Mouse (Mus musculus): ENCODE measurements around the gene Col25a1. TPM values are rescaled to one million over a fixed set of nuclear protein-coding genes. Genes with fewer than 3 reads are reported as not detected.

Col25a1 gene
- total and polyA plus RNA-seq, 2 experiments from 2014 or later = 10.6 to 28.0 TPM

DNA sequence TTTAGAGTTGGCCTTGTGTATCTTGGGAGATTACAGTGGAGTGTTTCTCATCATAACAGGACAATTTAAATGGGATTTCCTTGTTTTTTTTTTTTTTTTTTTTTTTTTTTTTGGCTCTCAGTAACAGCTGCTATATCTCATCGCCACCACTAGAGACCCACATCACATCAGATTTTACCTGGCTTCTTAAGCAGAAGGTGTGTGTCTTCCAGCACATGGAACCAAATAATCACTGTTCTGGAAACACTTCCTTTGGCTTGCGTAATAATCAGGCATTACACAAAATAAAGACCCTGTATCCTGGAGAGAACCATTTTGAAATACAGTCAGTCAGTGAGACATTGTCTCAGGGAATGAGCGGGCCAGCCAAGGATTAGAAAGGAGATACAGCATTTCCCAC is 53.8 kb downstream of the Col25a1 start:
- no peak overlapping the region for H3K4me2 ChIP-seq (ENCODE audit: low read depth, low read length, poor library complexity, severe bottlenecking)
- H3K27me3 ChIP-seq (ENCODE audit: insufficient read depth, low read length) = no peaks in the 10 kb centered on the region
- no peak overlapping the region for H3K4me3 ChIP-seq (ENCODE audit: low read depth, low read length)
- no peak overlapping the region for H3K9ac ChIP-seq (replicated peaks; ENCODE audit: low read length, poor library complexity, severe bottlenecking)
- peak; percentile 78 for TF ChIP-seq CTCF (IDR thresholded peaks at IDR 0.05)
- no peaks in the 10 kb centered on the region for H3K36me3 ChIP-seq (ENCODE audit: insufficient read depth, low read length)
- ATAC-seq (ENCODE audit: low FRiP score) (no peak), DNase-seq (ENCODE audit: low spot score) (peak; percentile 54)
- no peaks in the 10 kb centered on the region for H3K9me3 ChIP-seq (ENCODE audit: low read length)
- WGBS = 54% methylated on average over 3 of the region's 3 CpGs
- no peaks in the 10 kb centered on the region for H3K4me1 ChIP-seq (ENCODE audit: insufficient read depth, low read length)
- no peak overlapping the region for H3K27ac ChIP-seq (ENCODE audit: low read depth, low read length)

DNA sequence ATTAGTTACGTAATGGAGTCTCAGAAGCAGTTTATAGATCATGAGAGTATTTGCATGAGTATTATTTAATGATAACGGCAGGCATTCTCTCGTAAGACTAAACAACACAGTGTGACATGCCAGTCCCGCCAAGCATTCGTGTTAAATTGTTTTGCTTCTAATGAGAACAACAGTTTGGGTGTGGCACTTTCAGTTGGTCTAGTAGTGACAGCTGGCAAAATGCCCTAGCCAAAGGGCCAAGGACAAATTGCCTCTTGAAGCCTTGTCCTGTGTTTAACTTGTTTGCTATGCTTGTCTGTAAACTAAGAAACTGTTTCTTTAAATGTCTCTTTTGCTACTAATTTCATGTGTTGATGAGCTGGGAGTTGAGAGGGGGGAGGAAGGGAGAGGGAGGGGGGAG is 56.3 kb downstream of the Col25a1 start:
- Histone ChIP-seq H3K4me2 (ENCODE audit: low read depth, low read length, poor library complexity, severe bottlenecking) (no peak overlapping the region), H3K27ac (ENCODE audit: low read depth, low read length) (no peak overlapping the region), H3K4me1 (ENCODE audit: insufficient read depth, low read length) (no peaks in the 10 kb centered on the region), H3K9ac (replicated peaks; ENCODE audit: low read length, poor library complexity, severe bottlenecking) (no peak overlapping the region), H3K36me3 (ENCODE audit: insufficient read depth, low read length) (no peaks in the 10 kb centered on the region), H3K4me3 (ENCODE audit: low read depth, low read length) (no peak overlapping the region), H3K9me3 (ENCODE audit: low read length) (no peaks in the 10 kb centered on the region), H3K27me3 (ENCODE audit: insufficient read depth, low read length) (no peaks in the 10 kb centered on the region)
- 87% methylated on average over 5 of the region's 5 CpGs for WGBS
- ATAC-seq (ENCODE audit: low FRiP score) = no peak
- TF ChIP-seq CTCF (IDR thresholded peaks at IDR 0.05) = no peak
- DNase-seq (ENCODE audit: low spot score) = no peak

DNA sequence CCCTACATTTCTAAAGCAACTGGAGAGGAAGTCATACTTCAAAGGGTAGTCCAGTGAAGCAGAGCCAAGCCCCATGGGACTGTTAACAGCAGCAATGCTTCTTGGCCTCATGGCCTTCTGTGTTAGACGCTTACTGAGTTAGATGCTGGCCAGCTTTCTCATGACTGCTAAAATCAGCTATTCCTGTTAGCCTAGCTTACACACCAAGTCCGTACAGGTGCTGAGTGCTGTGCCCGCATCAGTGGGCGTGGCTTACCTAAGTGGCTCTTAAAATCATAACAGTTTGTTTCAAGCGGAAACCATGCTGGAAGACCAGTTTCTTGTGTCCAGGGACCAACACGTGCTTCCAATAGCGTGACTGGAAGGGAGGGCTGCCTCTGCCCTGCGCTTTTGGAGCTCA is 62.1 kb downstream of the Col25a1 start:
- no peak for ATAC-seq (ENCODE audit: low FRiP score)
- H3K9me3 ChIP-seq (ENCODE audit: low read length) = no peaks in the 10 kb centered on the region
- 90% methylated on average over 8 of the region's 8 CpGs for WGBS
- no peak for TF ChIP-seq CTCF (IDR thresholded peaks at IDR 0.05)
- H3K36me3 ChIP-seq (ENCODE audit: insufficient read depth, low read length) = no peaks in the 10 kb centered on the region
- H3K4me3 ChIP-seq (ENCODE audit: low read depth, low read length) = no peak overlapping the region
- H3K27me3 ChIP-seq (ENCODE audit: insufficient read depth, low read length) = no peaks in the 10 kb centered on the region
- H3K9ac ChIP-seq (replicated peaks; ENCODE audit: low read length, poor library complexity, severe bottlenecking) = no peak overlapping the region
- H3K27ac ChIP-seq (ENCODE audit: low read depth, low read length) = no peak overlapping the region
- DNase-seq (ENCODE audit: low spot score) = no peak
- no peaks in the 10 kb centered on the region for H3K4me1 ChIP-seq (ENCODE audit: insufficient read depth, low read length)
- no peak overlapping the region for H3K4me2 ChIP-seq (ENCODE audit: low read depth, low read length, poor library complexity, severe bottlenecking)

DNA sequence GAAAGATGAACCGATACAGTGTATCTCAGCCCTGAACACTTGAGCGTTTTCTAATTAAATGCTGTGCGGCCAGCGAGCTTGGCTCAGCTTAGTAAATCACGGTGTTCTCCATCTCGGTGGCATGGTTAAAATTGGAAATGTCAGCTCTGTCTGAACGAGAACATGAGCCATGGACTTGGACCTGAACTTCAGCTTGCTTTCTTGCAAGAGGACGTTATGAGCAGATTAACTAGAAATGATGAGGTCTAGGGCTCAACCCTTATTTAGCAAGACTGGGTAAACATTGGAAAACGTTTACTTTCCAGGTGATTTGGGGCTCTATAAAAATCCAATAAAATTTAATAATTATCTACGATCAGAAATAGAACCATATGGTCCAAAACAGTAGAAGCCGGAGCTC is 83.3 kb downstream of the Col25a1 start:
- Histone ChIP-seq H3K27ac (ENCODE audit: low read depth, low read length) (no peak overlapping the region), H3K4me3 (ENCODE audit: low read depth, low read length) (no peak overlapping the region), H3K27me3 (ENCODE audit: insufficient read depth, low read length) (no peaks in the 10 kb centered on the region), H3K4me2 (ENCODE audit: low read depth, low read length, poor library complexity, severe bottlenecking) (no peak overlapping the region), H3K9me3 (ENCODE audit: low read length) (no peaks in the 10 kb centered on the region), H3K9ac (replicated peaks; ENCODE audit: low read length, poor library complexity, severe bottlenecking) (no peak overlapping the region), H3K36me3 (ENCODE audit: insufficient read depth, low read length) (no peaks in the 10 kb centered on the region), H3K4me1 (ENCODE audit: insufficient read depth, low read length) (no peaks in the 10 kb centered on the region)
- no peak for TF ChIP-seq CTCF (IDR thresholded peaks at IDR 0.05)
- WGBS = 79% methylated on average over 11 of the region's 11 CpGs
- no peak for ATAC-seq (ENCODE audit: low FRiP score)
- DNase-seq (ENCODE audit: low spot score) = no peak

DNA sequence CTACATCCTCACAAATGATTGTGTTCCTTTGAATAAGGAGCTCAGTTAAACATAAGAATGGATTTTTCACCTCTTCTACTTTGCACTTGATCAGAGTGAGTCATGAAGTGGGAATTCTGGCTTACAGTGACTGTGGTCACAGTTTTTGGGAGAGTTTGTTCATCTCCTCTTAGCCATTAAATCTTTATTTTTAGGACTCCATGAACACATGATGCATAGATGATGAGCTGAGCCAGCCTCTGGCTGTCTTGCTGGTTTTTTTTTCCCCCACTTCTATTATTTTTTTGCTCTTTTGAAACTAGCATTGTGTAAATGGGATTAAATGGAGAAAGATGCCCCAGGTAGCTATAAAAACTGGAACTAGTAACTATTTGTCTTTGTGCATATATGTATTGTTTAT is 84.8 kb downstream of the Col25a1 start:
- Histone ChIP-seq H3K4me3 (ENCODE audit: low read depth, low read length) (no peak overlapping the region), H3K27me3 (ENCODE audit: insufficient read depth, low read length) (no peaks in the 10 kb centered on the region), H3K27ac (ENCODE audit: low read depth, low read length) (no peak overlapping the region), H3K4me1 (ENCODE audit: insufficient read depth, low read length) (no peaks in the 10 kb centered on the region), H3K36me3 (ENCODE audit: insufficient read depth, low read length) (no peaks in the 10 kb centered on the region), H3K9ac (replicated peaks; ENCODE audit: low read length, poor library complexity, severe bottlenecking) (no peak overlapping the region), H3K4me2 (ENCODE audit: low read depth, low read length, poor library complexity, severe bottlenecking) (no peak overlapping the region), H3K9me3 (ENCODE audit: low read length) (no peaks in the 10 kb centered on the region)
- ATAC-seq (ENCODE audit: low FRiP score) (no peak), DNase-seq (ENCODE audit: low spot score) (no peak)
- no peak for TF ChIP-seq CTCF (IDR thresholded peaks at IDR 0.05)

DNA sequence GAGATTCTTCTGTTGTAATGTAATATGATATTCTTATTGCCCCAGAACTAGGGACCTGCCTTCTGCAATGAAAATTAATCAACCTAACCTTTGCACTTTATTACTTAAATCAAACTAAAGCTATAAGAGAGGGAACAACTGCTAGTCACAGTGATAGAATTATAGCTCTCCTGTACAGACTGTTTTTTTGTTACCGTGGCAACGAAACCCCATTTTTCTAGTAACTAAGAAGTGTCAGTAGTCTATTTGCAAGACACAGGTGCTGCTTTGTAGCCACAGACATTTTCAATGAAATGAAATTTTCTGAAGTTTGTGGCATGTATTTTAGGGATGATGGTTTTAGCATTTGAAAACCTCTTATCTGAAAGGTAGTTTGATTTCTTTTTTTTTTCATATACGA is 85.3 kb downstream of the Col25a1 start:
- DNase-seq (ENCODE audit: low spot score) = peak; percentile 30

More for the DNA sequence above, 85.3 kb downstream of the Col25a1 start:
- WGBS = 85% methylated on average over 3 of the region's 3 CpGs
- Histone ChIP-seq H3K4me1 (ENCODE audit: insufficient read depth, low read length) (no peaks in the 10 kb centered on the region), H3K4me3 (ENCODE audit: low read depth, low read length) (no peak overlapping the region), H3K9ac (replicated peaks; ENCODE audit: low read length, poor library complexity, severe bottlenecking) (no peak overlapping the region), H3K36me3 (ENCODE audit: insufficient read depth, low read length) (no peaks in the 10 kb centered on the region), H3K4me2 (ENCODE audit: low read depth, low read length, poor library complexity, severe bottlenecking) (no peak overlapping the region), H3K27me3 (ENCODE audit: insufficient read depth, low read length) (no peaks in the 10 kb centered on the region), H3K27ac (ENCODE audit: low read depth, low read length) (no peak overlapping the region), H3K9me3 (ENCODE audit: low read length) (no peaks in the 10 kb centered on the region)
- TF ChIP-seq CTCF (IDR thresholded peaks at IDR 0.05) = no peak
- ATAC-seq (ENCODE audit: low FRiP score) = no peak
